Mouse (Mus musculus) bone marrow, adult 2 months (tissue): ENCODE measurements at regions not wholly inside any gene's neighbourhood (a gene's known extent, or its start where the extent isn't known, plus 50 kb on each side); places are given as distances from the start of the nearest gene placed in this dataset.

Experiments used
- H3K27ac ChIP-seq: fragments of 200-500 bp; 2 replicates; pipeline ENCODE4 v1.5.1; 2012; ENCODE audit warnings: low read depth, mild to moderate bottlenecking, control low read depth, inconsistent platforms, low read length; ENCODE audit not compliant: control insufficient read depth, poor library complexity, insufficient read depth
- H3K4me1 ChIP-seq: fragments of 200-500 bp; 2 replicates; pipeline ENCODE4 v1.6.1; 2011; ENCODE audit warnings: low read length; ENCODE audit not compliant: control insufficient read depth, insufficient read depth
- H3K4me3 ChIP-seq: fragments of 200-500 bp; replicated peaks from 2 replicates; pipeline ENCODE3; 2011; ENCODE audit warnings: mild to moderate bottlenecking, low read depth, low read length, control low read depth; ENCODE audit not compliant: control insufficient read depth
- CTCF ChIP-seq: fragments of 200-500 bp; IDR thresholded peaks from 2 replicates; pipeline ENCODE4 v1.5.1; 2011; ENCODE audit warnings: low read length, control low read depth; ENCODE audit not compliant: control insufficient read depth, insufficient read depth
- POLR2A ChIP-seq: fragments of 200-500 bp; IDR thresholded peaks from 2 replicates; pipeline ENCODE4 v1.6.1; 2011; ENCODE audit warnings: low read depth, mild to moderate bottlenecking, control low read depth, low read length, borderline replicate concordance; ENCODE audit not compliant: control insufficient read depth
- WGBS: fragments of 180-500 bp; shearing (Covaris S2); methylation state at CpG from one replicate; pipeline ENCODE4 v1.1.7; 2018; 5-methylcytosine and 5-hydroxymethylcytosine counted together

DNA sequence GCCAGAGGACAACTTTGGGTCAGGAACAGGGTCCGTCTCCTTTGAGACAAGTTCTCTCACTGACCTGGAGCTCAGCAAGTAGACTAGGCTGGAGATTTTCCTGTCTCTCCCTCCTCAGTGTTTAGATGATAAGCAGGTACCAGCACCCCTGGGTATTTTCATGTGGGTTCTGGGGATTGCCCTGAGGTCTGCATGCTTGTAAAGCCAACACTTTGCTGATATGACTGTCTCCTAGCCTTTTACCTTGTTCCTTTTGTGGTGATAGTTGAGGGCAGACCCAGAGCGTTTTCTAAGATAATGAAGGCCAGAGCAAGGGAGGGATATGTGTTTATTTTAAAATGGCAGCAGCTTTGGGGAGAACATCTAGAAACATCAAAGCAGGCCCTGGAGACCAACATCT lies 114.1 kb upstream of the Cxcr4 start:
- peak overlapping the region; percentile 98 for H3K27ac ChIP-seq
- TF ChIP-seq POLR2A: no peak
- no peak for TF ChIP-seq CTCF
- H3K4me3 ChIP-seq: no peak overlapping the region
- WGBS: 59% methylated on average over 2 of the region's 2 CpGs
- peaks cover 7% of the 10 kb centered on the region for H3K4me1 ChIP-seq

DNA sequence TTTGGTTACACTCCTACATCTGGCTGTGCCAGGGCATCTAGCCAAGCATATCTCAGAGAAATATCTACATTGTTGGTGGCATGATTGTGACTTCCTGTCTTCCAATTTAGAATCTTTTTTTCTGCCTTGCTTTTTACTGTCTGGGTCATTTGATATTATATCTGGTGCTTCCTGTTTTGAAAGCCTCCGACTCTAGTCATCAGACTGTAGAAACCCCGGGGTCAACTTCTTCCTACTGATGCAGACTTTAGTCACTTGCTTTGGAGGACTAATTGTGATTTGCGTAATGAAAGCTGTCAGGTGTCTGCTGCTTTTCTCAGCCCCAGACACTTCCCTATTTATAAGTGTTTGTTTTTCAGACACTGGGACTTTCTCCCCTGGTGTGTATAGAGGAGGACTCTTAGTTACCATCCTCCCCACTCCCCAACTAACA lies 113.0 kb upstream of the Cxcr4 start:
- Histone ChIP-seq H3K27ac (peak overlapping the region; percentile 98), H3K4me3 (no peak overlapping the region), H3K4me1 (peaks cover 7% of the 10 kb centered on the region)
- TF ChIP-seq CTCF (no peak), POLR2A (no peak)
- 3% methylated on average over 3 of the region's 3 CpGs for WGBS

DNA sequence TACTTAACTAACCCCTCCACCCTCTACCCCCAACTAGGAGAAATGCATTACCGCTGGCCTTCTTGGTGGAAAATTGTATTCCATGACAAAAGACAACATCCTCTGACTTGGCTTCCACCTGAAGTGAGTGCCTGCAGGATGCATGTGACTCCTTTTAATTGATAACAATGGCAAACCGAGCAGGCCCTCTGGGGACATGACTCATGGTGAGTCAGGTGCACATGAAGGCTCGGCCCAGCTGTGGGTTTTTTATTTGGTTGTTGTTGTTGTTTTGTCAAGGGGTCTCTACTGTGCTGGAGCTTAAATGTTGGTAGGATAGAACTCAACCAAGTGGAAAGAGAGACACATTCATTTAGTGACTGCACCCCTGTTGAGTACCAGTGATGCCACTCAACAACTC lies 109.2 kb upstream of the Cxcr4 start:
- peaks cover 7% of the 10 kb centered on the region for H3K4me1 ChIP-seq
- WGBS: 76% methylated on average over 3 of the region's 3 CpGs
- no peak overlapping the region for H3K4me3 ChIP-seq
- TF ChIP-seq CTCF (no peak), POLR2A (no peak)
- no peak overlapping the region for H3K27ac ChIP-seq

DNA sequence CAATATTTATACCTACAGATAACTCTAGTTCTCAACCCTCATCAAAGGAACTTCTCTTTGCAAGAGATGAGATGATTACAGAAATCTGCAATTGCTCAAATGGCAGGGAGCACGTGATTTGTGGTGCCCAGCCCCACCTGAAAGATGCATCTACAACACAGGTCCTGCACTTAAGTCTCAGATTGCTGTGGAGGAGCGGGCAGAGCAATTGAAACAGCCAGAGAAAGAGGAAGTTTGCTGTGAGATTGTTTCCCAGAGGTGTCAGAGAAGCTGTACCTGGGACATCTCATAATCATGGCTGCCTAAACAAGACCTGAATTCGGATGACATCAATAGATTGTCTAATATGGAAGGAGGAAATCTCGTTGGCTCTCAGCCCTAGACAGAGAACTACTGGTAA lies 105.9 kb upstream of the Cxcr4 start:
- Histone ChIP-seq H3K4me1 (peaks cover 2% of the 10 kb centered on the region; the same call in 1 of the 2 replicates), H3K4me3 (no peak overlapping the region), H3K27ac (no peak overlapping the region; the same call in 1 of the 2 replicates)
- TF ChIP-seq POLR2A (no peak), CTCF (no peak)
- WGBS: 39% methylated on average over 4 of the region's 4 CpGs

DNA sequence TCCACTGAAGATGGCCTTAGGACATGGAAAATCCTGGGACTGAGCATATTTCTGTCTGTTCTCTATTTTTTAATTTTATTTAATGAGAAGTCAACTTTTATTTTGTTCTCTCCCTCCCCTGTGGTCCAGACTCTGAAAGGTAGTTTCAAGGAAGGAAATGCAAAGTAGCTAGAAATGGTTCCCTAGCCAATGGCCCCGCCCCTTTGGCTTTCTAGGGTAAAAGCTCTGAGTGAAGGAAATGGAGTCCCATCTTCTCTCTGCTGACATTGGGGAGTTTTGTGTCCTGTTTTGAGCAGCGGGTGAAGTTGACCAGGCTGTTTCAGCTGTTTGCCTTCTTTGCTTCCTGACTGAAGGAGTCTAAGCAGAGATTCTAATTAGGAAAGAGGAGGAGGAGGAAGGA lies 103.8 kb upstream of the Cxcr4 start:
- Histone ChIP-seq H3K4me3 (no peak overlapping the region), H3K27ac (no peak overlapping the region), H3K4me1 (peaks cover 2% of the 10 kb centered on the region; the same call in 1 of the 2 replicates)
- WGBS: 10% methylated on average over 2 of the region's 2 CpGs
- TF ChIP-seq POLR2A (no peak), CTCF (no peak)

DNA sequence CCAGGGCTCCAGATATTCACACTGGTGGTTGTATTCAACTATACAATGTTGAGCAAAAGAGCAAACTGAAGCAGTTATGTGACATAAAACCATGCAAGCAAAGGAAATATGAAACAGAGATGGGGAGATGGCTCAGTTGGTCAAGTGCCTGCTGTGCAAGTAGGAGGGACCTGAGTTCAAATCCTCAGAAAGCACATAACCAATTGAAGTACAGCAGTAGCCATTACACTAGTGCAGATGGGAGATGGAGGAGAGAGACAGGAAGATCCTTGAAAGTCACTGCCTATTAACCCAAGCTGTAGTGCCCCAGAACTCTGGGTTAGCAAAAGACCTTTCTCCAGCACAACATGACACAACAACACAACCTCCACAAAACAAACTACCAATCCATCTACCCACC lies 100.7 kb upstream of the Cxcr4 start:
- TF ChIP-seq CTCF (no peak), POLR2A (no peak)
- Histone ChIP-seq H3K4me3 (no peak overlapping the region), H3K4me1 (peaks cover 2% of the 10 kb centered on the region; the same call in 1 of the 2 replicates), H3K27ac (no peak overlapping the region)

DNA sequence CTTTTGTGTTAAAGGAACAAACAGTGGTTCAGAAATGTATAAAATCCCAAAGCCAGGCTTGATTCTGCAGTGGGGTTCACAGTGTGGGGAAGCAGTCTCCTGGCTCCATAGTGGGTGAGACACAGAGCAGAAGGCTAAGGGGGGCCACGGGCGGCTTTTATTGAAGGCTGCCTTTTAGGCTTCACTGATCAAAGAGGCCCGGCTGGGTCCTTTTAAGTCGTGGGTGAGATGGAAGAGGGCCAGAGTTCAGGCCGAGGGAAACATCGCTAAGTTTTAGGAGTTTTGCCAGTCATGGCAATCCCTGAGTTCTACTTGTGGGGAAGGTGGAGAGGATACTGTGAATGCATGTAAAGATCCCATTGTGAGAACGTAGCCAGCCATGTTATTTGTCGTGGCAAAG lies 100.2 kb upstream of the Cxcr4 start:
- H3K4me1 ChIP-seq: peaks cover 2% of the 10 kb centered on the region; the same call in 1 of the 2 replicates
- no peak overlapping the region for H3K4me3 ChIP-seq
- no peak overlapping the region for H3K27ac ChIP-seq
- 73% methylated on average over 8 of the region's 8 CpGs for WGBS
- TF ChIP-seq POLR2A (no peak), CTCF (no peak)

DNA sequence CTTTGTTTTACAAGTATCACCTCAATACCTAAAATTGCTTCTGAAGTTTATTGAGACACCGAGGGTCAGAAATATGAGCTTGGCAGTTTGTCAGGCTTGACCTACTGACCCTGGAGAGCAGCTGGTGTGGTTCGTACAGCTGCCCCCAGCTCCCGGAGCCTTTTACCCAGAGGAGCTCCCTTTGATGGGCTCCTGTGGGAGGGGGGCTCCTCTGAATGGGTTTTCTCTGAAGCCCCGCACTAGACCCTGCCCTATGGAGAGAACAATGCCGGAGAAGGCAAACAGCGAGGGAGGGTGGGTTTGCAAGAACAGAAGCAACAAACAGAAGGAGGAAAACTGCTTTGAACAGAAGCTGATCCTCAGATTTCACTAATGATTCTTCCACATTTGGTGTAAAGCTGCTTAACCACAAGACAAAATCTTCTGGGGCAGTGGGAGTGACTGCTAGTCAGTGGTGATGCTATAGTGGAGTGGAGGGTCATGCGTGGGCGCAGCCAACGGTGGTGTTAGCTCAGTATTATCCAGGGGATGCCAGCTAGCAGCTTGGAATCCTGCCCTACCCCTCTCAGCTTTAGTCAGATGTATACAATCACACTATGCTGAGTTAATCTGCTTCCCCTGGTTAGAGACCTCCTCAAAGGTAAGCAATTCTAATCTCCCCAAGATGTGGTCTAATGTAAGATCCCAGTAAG lies 95.3 kb upstream of the Cxcr4 start:
- TF ChIP-seq CTCF: no peak
- no peak for TF ChIP-seq POLR2A
- H3K27ac ChIP-seq: no peak overlapping the region
- peaks cover 2% of the 10 kb centered on the region; the same call in 1 of the 2 replicates for H3K4me1 ChIP-seq
- no peak overlapping the region for H3K4me3 ChIP-seq
- WGBS: 80% methylated on average over 9 of the region's 9 CpGs

DNA sequence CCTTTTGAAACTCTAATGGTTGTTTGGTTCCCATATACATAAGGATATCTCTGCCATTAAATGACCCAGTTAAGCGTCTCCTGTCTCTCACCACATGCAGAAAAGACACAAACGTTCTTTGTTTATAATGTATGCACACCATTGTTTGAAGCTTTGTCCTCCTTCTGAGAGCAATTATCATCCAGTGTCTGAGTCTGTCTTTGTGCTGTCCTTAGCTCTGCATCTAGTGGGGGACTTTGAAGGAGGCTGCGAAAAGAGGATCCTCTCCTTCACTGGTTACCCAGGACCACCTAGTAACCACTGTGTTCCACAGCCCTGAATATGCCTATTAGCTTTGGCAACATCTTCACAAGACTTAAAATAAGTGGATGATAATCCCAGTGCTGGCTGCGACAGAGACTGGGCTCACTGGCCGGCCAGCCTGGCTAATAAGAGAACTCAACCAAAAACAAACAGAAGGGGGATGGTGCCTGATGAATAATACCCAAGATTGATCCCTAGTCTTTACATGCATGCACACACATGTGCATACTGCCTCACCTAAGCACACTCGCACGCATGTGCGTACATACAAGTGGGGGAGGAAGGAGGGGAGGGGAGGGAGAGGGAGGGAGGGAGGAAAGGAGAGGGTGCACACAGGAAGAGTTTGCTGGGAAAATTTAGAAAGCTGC lies 93.5 kb upstream of the Cxcr4 start:
- Histone ChIP-seq H3K27ac (no peak overlapping the region), H3K4me1 (peaks cover 2% of the 10 kb centered on the region; the same call in 1 of the 2 replicates), H3K4me3 (no peak overlapping the region)
- WGBS: 85% methylated on average over 8 of the region's 8 CpGs
- TF ChIP-seq POLR2A (no peak), CTCF (no peak)
